Mouse (Mus musculus) spleen, adult 2 months (tissue): ENCODE measurements around the gene Lrrc31.

ENCODE experiments used
- CTCF ChIP-seq: fragments of 200-500 bp; IDR thresholded peaks from 2 replicates; pipeline ENCODE4 v1.5.1; 2011; ENCODE audit warnings: mild to moderate bottlenecking, inconsistent platforms; ENCODE audit not compliant: insufficient read depth, insufficient read length, insufficient replicate concordance; ENCODE audit errors: extremely low read depth
- POLR2A ChIP-seq: fragments of 200-500 bp; IDR thresholded peaks from 2 replicates; pipeline ENCODE4 v1.6.1; 2011; ENCODE audit warnings: low read depth, low read length, inconsistent platforms

- TF ChIP-seq CTCF, result no peak
- TF ChIP-seq POLR2A, result no peak
Measured at GRCm38 (mm10) chr3:30655937-30656336, 43.7 kb downstream of the Lrrc31 start.
